Mouse (Mus musculus): ENCODE measurements around the gene Vmn2r7. TPM values are rescaled to one million over a fixed set of nuclear protein-coding genes. Genes with fewer than 3 reads are reported as not detected.
"Not testable (repeated sequence)": the region's sequence is repeated elsewhere in the genome, so short reads cannot be mapped to it uniquely, and the experiment has no call there.

The Vmn2r7 gene
- polyA plus RNA-seq, 1 experiment from 2014 or later, result not detected

GRCm38 (mm10) chr3:64782901-64783300, 61.7 kb downstream of the Vmn2r7 start:
- H3K4me3 ChIP-seq (replicated peaks; ENCODE audit: low read length), result no peak overlapping the region
- no peaks in the 10 kb centered on the region for H3K36me3 ChIP-seq (replicated peaks; ENCODE audit: control insufficient read depth, insufficient read depth)
- no peak for ATAC-seq (ENCODE audit: low FRiP score)
- no peaks in the 10 kb centered on the region for H3K9me3 ChIP-seq (ENCODE audit: control insufficient read depth, low read length)
- H3K27me3 ChIP-seq (ENCODE audit: control insufficient read depth, insufficient read depth, low read length), result no peaks in the 10 kb centered on the region
- 97% methylated on average over 1 of the region's 1 CpGs for WGBS
- no peak overlapping the region for H3K27ac ChIP-seq
- H3K4me1 ChIP-seq (replicated peaks; ENCODE audit: control insufficient read depth, insufficient read depth, low read length), result no peaks in the 10 kb centered on the region
- DNase-seq (ENCODE audit: low spot score), result no peak
- no peak overlapping the region for H3K4me2 ChIP-seq (replicated peaks)
- no peak overlapping the region for H3K9ac ChIP-seq

DNA sequence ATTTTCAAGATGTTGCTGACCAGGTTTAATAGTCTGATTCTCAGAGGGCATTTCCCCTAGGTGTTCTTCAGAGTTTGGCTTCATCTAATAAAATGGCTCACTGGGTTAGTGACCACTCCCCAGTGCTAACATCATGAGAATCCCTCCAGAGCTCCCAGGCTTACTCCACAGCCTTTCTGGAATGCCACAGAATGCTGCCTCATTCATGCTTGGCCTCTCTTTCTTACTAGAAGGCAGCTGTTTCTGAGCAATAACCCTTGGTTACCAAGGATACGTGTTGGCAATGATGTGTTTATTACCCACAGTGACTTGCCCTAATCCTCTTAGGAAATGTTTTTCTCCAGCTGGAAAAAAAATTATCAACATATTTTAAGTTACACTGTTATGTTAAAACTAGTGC, 72.4 kb downstream of the Vmn2r7 start:
- 65% methylated on average over 1 of the region's 1 CpGs for WGBS
- Histone ChIP-seq H3K4me2 (replicated peaks) (no peak overlapping the region), H3K4me1 (replicated peaks; ENCODE audit: control insufficient read depth, insufficient read depth, low read length) (no peaks in the 10 kb centered on the region), H3K9me3 (ENCODE audit: control insufficient read depth, low read length) (no peaks in the 10 kb centered on the region), H3K27me3 (ENCODE audit: control insufficient read depth, insufficient read depth, low read length) (no peaks in the 10 kb centered on the region), H3K4me3 (replicated peaks; ENCODE audit: low read length) (no peak overlapping the region), H3K36me3 (replicated peaks; ENCODE audit: control insufficient read depth, insufficient read depth) (no peaks in the 10 kb centered on the region), H3K9ac (no peak overlapping the region), H3K27ac (no peak overlapping the region)
- DNase-seq (ENCODE audit: low spot score) (no peak), ATAC-seq (ENCODE audit: low FRiP score) (no peak)

GRCm38 (mm10) chr3:64756145-64756544, 88.4 kb downstream of the Vmn2r7 start:
- WGBS, result 84% methylated on average over 2 of the region's 2 CpGs
- Histone ChIP-seq H3K36me3 (replicated peaks; ENCODE audit: control insufficient read depth, insufficient read depth) (no peaks in the 10 kb centered on the region), H3K9ac (no peak overlapping the region), H3K4me3 (replicated peaks; ENCODE audit: low read length) (no peak overlapping the region), H3K27ac (no peak overlapping the region), H3K9me3 (ENCODE audit: control insufficient read depth, low read length) (no peaks in the 10 kb centered on the region), H3K27me3 (ENCODE audit: control insufficient read depth, insufficient read depth, low read length) (no peaks in the 10 kb centered on the region), H3K4me1 (replicated peaks; ENCODE audit: control insufficient read depth, insufficient read depth, low read length) (no peaks in the 10 kb centered on the region), H3K4me2 (replicated peaks) (no peak overlapping the region)
- DNase-seq (ENCODE audit: low spot score) (no peak), ATAC-seq (ENCODE audit: low FRiP score) (no peak)

GRCm38 (mm10) chr3:64727187-64727970, 117.2 kb downstream of the Vmn2r7 start:
- not testable (repeated sequence) for H3K9me3 ChIP-seq (ENCODE audit: control insufficient read depth, low read length); H3K36me3 ChIP-seq (replicated peaks; ENCODE audit: control insufficient read depth, insufficient read depth); H3K9ac ChIP-seq; DNase-seq (ENCODE audit: low spot score); H3K27ac ChIP-seq; ATAC-seq (ENCODE audit: low FRiP score); H3K4me2 ChIP-seq (replicated peaks); H3K4me3 ChIP-seq (replicated peaks; ENCODE audit: low read length); H3K4me1 ChIP-seq (replicated peaks; ENCODE audit: control insufficient read depth, insufficient read depth, low read length); H3K27me3 ChIP-seq (ENCODE audit: control insufficient read depth, insufficient read depth, low read length)
- 64% methylated on average over 3 of the region's 3 CpGs for WGBS

DNA sequence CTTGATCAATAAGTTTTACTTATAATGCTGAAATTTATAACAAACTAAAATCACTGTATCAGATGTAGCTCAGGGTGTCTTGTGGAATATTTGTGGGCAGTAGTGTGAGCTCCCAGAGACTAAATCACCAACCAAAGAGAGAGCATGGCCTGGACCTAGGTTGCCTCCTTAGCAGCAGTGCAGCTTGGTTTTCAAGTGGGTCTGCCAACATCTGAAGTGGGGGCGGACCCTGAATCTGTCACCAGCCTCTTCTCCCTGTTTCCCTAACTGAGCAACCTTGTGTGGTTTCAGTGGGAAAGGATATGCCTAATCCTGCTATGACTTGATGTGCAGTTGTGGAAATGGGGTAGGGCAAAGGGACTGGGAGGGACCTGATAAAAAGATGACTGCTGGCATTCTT, 118.8 kb downstream of the Vmn2r7 start:
- 97% methylated on average over 1 of the region's 1 CpGs for WGBS
- not testable (repeated sequence) for ATAC-seq (ENCODE audit: low FRiP score)

GRCm38 (mm10) chr3:64676069-64676468, 168.5 kb downstream of the Vmn2r7 start:
- H3K4me2 ChIP-seq (replicated peaks); H3K4me3 ChIP-seq (replicated peaks; ENCODE audit: low read length); H3K4me1 ChIP-seq (replicated peaks; ENCODE audit: control insufficient read depth, insufficient read depth, low read length); ATAC-seq (ENCODE audit: low FRiP score); H3K27ac ChIP-seq; H3K36me3 ChIP-seq (replicated peaks; ENCODE audit: control insufficient read depth, insufficient read depth); DNase-seq (ENCODE audit: low spot score); H3K27me3 ChIP-seq (ENCODE audit: control insufficient read depth, insufficient read depth, low read length); H3K9ac ChIP-seq; H3K9me3 ChIP-seq (ENCODE audit: control insufficient read depth, low read length): not testable (repeated sequence)
- 83% methylated on average over 1 of the region's 1 CpGs for WGBS

More for the DNA sequence above, 118.8 kb downstream of the Vmn2r7 start:
- not testable (repeated sequence) for H3K27me3 ChIP-seq (ENCODE audit: control insufficient read depth, insufficient read depth, low read length); H3K4me3 ChIP-seq (replicated peaks; ENCODE audit: low read length); DNase-seq (ENCODE audit: low spot score); H3K36me3 ChIP-seq (replicated peaks; ENCODE audit: control insufficient read depth, insufficient read depth); H3K9me3 ChIP-seq (ENCODE audit: control insufficient read depth, low read length); H3K9ac ChIP-seq; H3K27ac ChIP-seq; H3K4me1 ChIP-seq (replicated peaks; ENCODE audit: control insufficient read depth, insufficient read depth, low read length); H3K4me2 ChIP-seq (replicated peaks)

All from hindbrain, embryonic 14.5 days (tissue).